Mouse (Mus musculus) CH12.LX (cell line): ENCODE results near the gene Rfx4. TPM values are rescaled to one million over a fixed set of nuclear protein-coding genes. Genes with fewer than 3 reads are reported as not detected.

ENCODE experiments used
- DNase-seq: peaks from one replicate; pipeline ENCODE4 v3.0.0-alpha.2; 2013; ENCODE audit errors: extremely low read depth
- H3K27ac ChIP-seq: 2 replicates; pipeline ENCODE4 v1.5.1; 2012; ENCODE audit warnings: low read depth, mild to moderate bottlenecking, control low read depth, moderate library complexity; ENCODE audit not compliant: insufficient read depth
- H3K27me3 ChIP-seq: replicated peaks from 2 replicates; pipeline ENCODE3; 2012; ENCODE audit warnings: inconsistent platforms
- H3K36me3 ChIP-seq, 2 experiments: replicated peaks in 1 of 2; 2 replicates each; pipeline versions ENCODE3 to v1.6.1; 2012; ENCODE audit warnings: inconsistent platforms in 1 of 2, low read length in 1 of 2, mild to moderate bottlenecking in 1 of 2, mixed read lengths in 1 of 2, moderate library complexity in 1 of 2; ENCODE audit not compliant: control insufficient read depth in 1 of 2, insufficient read depth in 1 of 2
- H3K4me1 ChIP-seq, 2 experiments: 2 replicates each; pipeline ENCODE4 v1.6.1; 2012; ENCODE audit warnings: inconsistent platforms in 1 of 2, moderate library complexity in 1 of 2; ENCODE audit not compliant: insufficient read depth in 2 of 2, control insufficient read depth in 1 of 2
- H3K4me2 ChIP-seq: 2 replicates; pipeline ENCODE4 v1.6.1; 2012; ENCODE audit warnings: low read depth, mild to moderate bottlenecking, control low read depth; ENCODE audit not compliant: poor library complexity, insufficient read depth, severe bottlenecking
- H3K4me3 ChIP-seq, 3 experiments: fragments of 150-350 bp in 1 of 3; sonication (generic) in 1 of 3; replicated peaks in 1 of 3; 2 replicates each; pipeline versions ENCODE3 to v1.5.1; 2011 to 2012; ENCODE audit warnings: low read depth in 2 of 3, low read length in 2 of 3, mild to moderate bottlenecking in 2 of 3, moderate library complexity in 2 of 3, control low read depth in 1 of 3, improper control_type of control experiment in 1 of 3, inconsistent platforms in 1 of 3, mixed read lengths in 1 of 3; ENCODE audit not compliant: poor library complexity in 1 of 3
- H3K79me2 ChIP-seq: replicated peaks from 2 replicates; pipeline ENCODE4 v1.6.1; 2012; ENCODE audit warnings: mild to moderate bottlenecking, moderate library complexity; ENCODE audit not compliant: control insufficient read depth, poor library complexity, insufficient read depth, severe bottlenecking; ENCODE audit errors: extremely low read depth
- H3K9ac ChIP-seq: 2 replicates; pipeline ENCODE4 v1.6.1; 2012; ENCODE audit warnings: low read depth, mild to moderate bottlenecking, control low read depth, moderate library complexity; ENCODE audit not compliant: insufficient read depth
- H3K9me3 ChIP-seq: replicated peaks from 2 replicates; pipeline ENCODE3; 2012; ENCODE audit warnings: low read length, inconsistent platforms, mixed read lengths
- BHLHE40 ChIP-seq: IDR thresholded peaks from 2 replicates; pipeline ENCODE4 v1.6.1; 2011; ENCODE audit warnings: mild to moderate bottlenecking, low read depth, low read length, improper control_type of control experiment
- CHD1 ChIP-seq: IDR thresholded peaks from 2 replicates; pipeline ENCODE4 v1.6.1; 2012; ENCODE audit warnings: low read depth, low read length, improper control_type of control experiment, inconsistent platforms
- CTCF ChIP-seq, 2 experiments: IDR thresholded peaks in 1 of 2; conservative IDR thresholded peaks in 1 of 2; 2 replicates each; pipeline ENCODE4 v1.5.1; 2011 to 2012; ENCODE audit warnings: low read depth in 2 of 2, low read length in 2 of 2, improper control_type of control experiment in 1 of 2, inconsistent platforms in 1 of 2, mild to moderate bottlenecking in 1 of 2, moderate library complexity in 1 of 2
- ETS1 ChIP-seq: conservative IDR thresholded peaks from 2 replicates; pipeline ENCODE4 v1.6.1; 2012; ENCODE audit warnings: low read depth, mild to moderate bottlenecking, inconsistent platforms, low read length, improper control_type of control experiment, moderate library complexity
- GABPA ChIP-seq: IDR thresholded peaks from 2 replicates; pipeline ENCODE4 v1.6.1; 2012; ENCODE audit warnings: low read depth, low read length, improper control_type of control experiment, inconsistent platforms; ENCODE audit not compliant: insufficient replicate concordance
- HCFC1 ChIP-seq: IDR thresholded peaks from 2 replicates; pipeline ENCODE4 v1.6.1; 2012; ENCODE audit warnings: low read depth, mild to moderate bottlenecking, inconsistent platforms, low read length, improper control_type of control experiment
- IRF4 ChIP-seq: IDR thresholded peaks from 2 replicates; pipeline ENCODE4 v1.6.1; 2014; ENCODE audit warnings: low read depth, mild to moderate bottlenecking, inconsistent platforms, low read length, improper control_type of control experiment
- JUND ChIP-seq: conservative IDR thresholded peaks from 2 replicates; pipeline ENCODE4 v1.6.1; 2011; ENCODE audit warnings: low read depth, low read length, improper control_type of control experiment
- KAT2A ChIP-seq: IDR thresholded peaks from 2 replicates; pipeline ENCODE4 v1.6.1; 2012; ENCODE audit warnings: low read length, improper control_type of control experiment, inconsistent platforms; ENCODE audit not compliant: insufficient replicate concordance
- MAFK ChIP-seq: IDR thresholded peaks from 2 replicates; pipeline ENCODE4 v1.6.1; 2011; ENCODE audit warnings: low read length, improper control_type of control experiment; ENCODE audit not compliant: insufficient replicate concordance
- MXI1 ChIP-seq: IDR thresholded peaks from 2 replicates; pipeline ENCODE4 v1.6.1; 2011; ENCODE audit warnings: mild to moderate bottlenecking, low read depth, low read length, improper control_type of control experiment
- MYC ChIP-seq: IDR thresholded peaks from 2 replicates; pipeline ENCODE4 v1.6.1; 2011; ENCODE audit warnings: low read depth, mild to moderate bottlenecking, improper control_type of control experiment, low read length
- POLR2A ChIP-seq: IDR thresholded peaks from 2 replicates; pipeline ENCODE4 v1.6.1; 2011; ENCODE audit warnings: low read depth, mild to moderate bottlenecking, improper control_type of control experiment, low read length
- RCOR1 ChIP-seq: conservative IDR thresholded peaks from 2 replicates; pipeline ENCODE4 v1.6.1; 2012; ENCODE audit warnings: low read depth, mild to moderate bottlenecking, inconsistent platforms, low read length, improper control_type of control experiment
- TCF12 ChIP-seq: IDR thresholded peaks from 2 replicates; pipeline ENCODE4 v1.6.1; 2014; ENCODE audit warnings: low read depth, mild to moderate bottlenecking, inconsistent platforms, low read length, improper control_type of control experiment
- UBTF ChIP-seq: IDR thresholded peaks from 2 replicates; pipeline ENCODE4 v1.6.1; 2012; ENCODE audit warnings: low read depth, mild to moderate bottlenecking, inconsistent platforms, low read length, improper control_type of control experiment, moderate library complexity
- USF1 ChIP-seq: IDR thresholded peaks from 2 replicates; pipeline ENCODE4 v1.6.1; 2014; ENCODE audit warnings: low read depth, mild to moderate bottlenecking, inconsistent platforms, low read length, improper control_type of control experiment
- USF2 ChIP-seq: conservative IDR thresholded peaks from 2 replicates; pipeline ENCODE4 v1.6.1; 2011; ENCODE audit warnings: low read depth, low read length, improper control_type of control experiment
- ZC3H11A ChIP-seq: IDR thresholded peaks from 2 replicates; pipeline ENCODE4 v1.6.1; 2012; ENCODE audit warnings: low read depth, mild to moderate bottlenecking, inconsistent platforms, low read length, improper control_type of control experiment
- dilution Hi-C: fragments of 300-500 bp; cut with MboI; formaldehyde crosslinking; loops from 2 replicates; pipeline ENCODE4 v1.14.3; 2020; ENCODE audit warnings: low sequenced_read_pairs; ENCODE audit not compliant: extremely low pct_unique_long_range_greater_than_20kb, extremely low pct_ligation_motif_present
- in situ Hi-C: fragments of 300-500 bp; cut with MboI; formaldehyde crosslinking; loops from 3 replicates; pipeline ENCODE4 v1.14.3; 2019; ENCODE audit warnings: low sequenced_read_pairs, low pct_ligation_motif_present, low pct_unique_long_range_greater_than_20kb, mixed read lengths
- polyA plus RNA-seq: library from polyadenylated mRNA; unstranded; fragments of >175 nt; gene quantifications from 2 replicates; pipeline ENCODE4 v1.2.1, GENCODE M21; 2012; ENCODE audit warnings: low read depth; ENCODE audit not compliant: insufficient read length
- total RNA-seq, 2 experiments: library from RNA; depleted of rRNA; stranded (reverse); fragments of 300-350 nt in 1 of 2; fragments of >200 nt in 1 of 2; gene quantifications; 2 replicates each; pipeline ENCODE4 v1.2.3; 2012 to 2014

Gene Rfx4
- total and polyA plus RNA-seq, 3 experiments = 0.04 TPM; not detected in 2

- Histone ChIP-seq H3K9me3 (no peaks in the 10 kb centered on the region), H3K4me3 (no peak overlapping the region), H3K9ac (no peak overlapping the region), H3K79me2 (no peaks in the 10 kb centered on the region), H3K4me2 (no peak overlapping the region), H3K27ac (no peak overlapping the region), H3K4me1 (peaks cover 0 to 10% of the 10 kb centered on the region in 2 experiments; a peak in 2 of 4 replicates), H3K27me3 (no peaks in the 10 kb centered on the region), H3K36me3 (peaks cover 20 to 76% of the 10 kb centered on the region in 2 experiments)
- DNase-seq = no peak
- TF ChIP-seq RCOR1 = no peak
- no peak for TF ChIP-seq CTCF (conservative IDR thresholded peaks at IDR 0.05 in 1 of 2, IDR thresholded peaks at IDR 0.05 in 1 of 2; ENCODE audit: low read depth in 2 of 2, low read length in 2 of 2)
- no peak for TF ChIP-seq USF1
- no peak for TF ChIP-seq TCF12
- no peak for TF ChIP-seq USF2
- dilution Hi-C loops = no loop called here
- in situ Hi-C loops = no loop called here
Measured at GRCm38 (mm10) chr10:84710827-84711226, 45.0 kb upstream of the Rfx4 start.

- H3K4me3 ChIP-seq = no peak overlapping the region
- in situ Hi-C loops = no loop called here
- no peak overlapping the region for H3K9ac ChIP-seq
- dilution Hi-C loops = no loop called here
- no peaks in the 10 kb centered on the region for H3K27me3 ChIP-seq
- DNase-seq = no peak
- H3K27ac ChIP-seq = no peak overlapping the region
- H3K4me2 ChIP-seq = no peak overlapping the region
- no peak for TF ChIP-seq HCFC1
- TF ChIP-seq BHLHE40 = no peak
- TF ChIP-seq KAT2A = no peak
- TF ChIP-seq MXI1 = no peak
- no peak for TF ChIP-seq MAFK
- TF ChIP-seq GABPA = no peak
- no peak for TF ChIP-seq UBTF
- no peak for TF ChIP-seq JUND
- no peak for TF ChIP-seq ZC3H11A
- no peak for TF ChIP-seq IRF4
- no peak for TF ChIP-seq MYC
- TF ChIP-seq CHD1 = no peak
- TF ChIP-seq POLR2A = no peak
- no peak for TF ChIP-seq ETS1
- TF ChIP-seq, all 38 proteins: peak for 0
- H3K4me1 ChIP-seq = peaks cover 0 to 10% of the 10 kb centered on the region in 2 experiments; a peak in 3 of 4 replicates
- peaks cover 25 to 78% of the 10 kb centered on the region in 2 experiments for H3K36me3 ChIP-seq
- H3K9me3 ChIP-seq = no peaks in the 10 kb centered on the region
- no peaks in the 10 kb centered on the region for H3K79me2 ChIP-seq
Measured at GRCm38 (mm10) chr10:84711479-84711878, 44.4 kb upstream of the Rfx4 start.
